Mouse (Mus musculus) neural tube, embryonic 10.5 days (tissue): Measurements from ENCODE around the gene Baiap3.
"Not testable (repeated sequence)": the region's sequence is repeated elsewhere in the genome, so short reads cannot be mapped to it uniquely, and the experiment has no call there.

Source experiments
- DNase-seq: peaks from one replicate; pipeline ENCODE4 v3.0.0-alpha.2; 2017; ENCODE audit warnings: low spot score; ENCODE audit errors: extremely low spot score

The Baiap3 gene

GRCm38 (mm10) chr17:25248033-25248750 is 8.0 kb downstream of the Baiap3 start:
- no peak for DNase-seq

DNA sequence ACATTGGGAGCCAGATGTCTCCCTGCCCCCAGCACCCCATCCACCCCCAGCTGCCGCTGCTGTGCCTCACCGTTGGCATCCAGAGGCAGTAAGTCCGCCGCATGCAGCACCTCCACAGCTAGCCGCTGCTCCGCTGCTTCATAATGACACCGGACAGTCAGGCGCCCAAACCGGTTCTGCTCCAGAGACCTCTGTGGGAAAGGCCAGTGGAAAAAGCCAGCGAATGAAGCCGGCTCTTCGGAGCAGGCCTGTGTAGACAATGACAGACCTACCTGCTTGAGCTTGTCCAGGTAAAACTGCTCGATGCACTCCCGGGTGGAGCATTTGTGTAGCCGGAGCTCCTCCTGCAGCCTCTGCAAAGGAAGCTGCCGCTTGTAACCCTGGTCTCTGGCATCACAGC is 11.9 kb downstream of the Baiap3 start:
- DNase-seq: no peak

- no peak for DNase-seq
These were observed 12.9 kb downstream of the Baiap3 start for GRCm38 (mm10) chr17:25243131-25243780.

DNA sequence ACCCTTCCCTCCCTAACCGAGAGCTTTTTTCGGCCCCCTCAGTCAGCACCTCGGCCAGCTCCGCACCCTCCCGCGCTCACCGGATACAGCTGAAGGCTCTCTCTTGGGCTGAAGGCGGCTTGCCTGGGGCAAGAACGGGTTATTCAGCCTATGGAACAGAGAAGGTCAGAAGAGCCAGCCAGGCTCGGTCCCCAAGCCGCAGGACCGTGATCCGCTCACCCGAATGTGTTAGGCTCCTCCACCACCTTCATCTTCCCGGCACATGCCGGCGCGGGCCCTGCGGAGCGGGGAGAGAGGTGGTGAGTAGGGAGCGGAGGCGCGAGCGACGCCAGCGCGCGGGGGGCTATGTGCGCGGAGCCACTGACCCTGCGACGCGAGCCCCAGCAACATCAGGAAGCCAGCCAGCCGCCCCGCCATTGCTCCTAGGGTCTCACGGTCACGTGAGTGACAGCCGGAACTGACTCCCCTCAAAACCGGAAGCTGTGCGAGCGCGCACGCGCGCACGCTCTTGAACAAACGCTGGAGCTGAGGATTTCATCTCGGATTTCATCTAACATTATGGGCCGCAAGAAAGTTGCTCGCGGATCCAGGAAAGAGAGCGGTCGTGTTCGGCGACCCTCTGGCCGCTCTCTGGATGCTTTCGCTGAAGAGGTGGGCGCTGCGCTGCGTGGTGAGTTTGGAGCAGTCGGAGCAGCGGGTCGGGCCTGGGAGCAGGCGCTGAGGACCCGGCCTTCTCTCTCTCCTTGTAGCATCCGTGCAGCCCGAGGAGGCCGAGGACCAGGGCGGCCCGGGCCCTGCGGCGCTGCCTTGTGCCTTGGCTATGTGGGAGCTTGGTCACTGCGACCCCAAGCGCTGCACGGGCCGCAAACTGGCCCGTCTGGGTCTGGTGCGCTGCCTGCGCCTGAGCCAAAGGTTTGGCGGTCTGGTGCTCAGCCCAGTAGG is 16.2 kb downstream of the Baiap3 start, which contains the start of the genes Gnptg and Tsr3:
Gnptg (minus strand) TSS at position 430 of the 942 bp plus-strand sequence.
Tsr3 (plus strand) TSS at position 476 of the 942 bp plus-strand sequence.
- peak; percentile 92 for DNase-seq

- DNase-seq: no peak
These were observed 20.5 kb downstream of the Baiap3 start for GRCm38 (mm10) chr17:25235635-25236034.

DNA sequence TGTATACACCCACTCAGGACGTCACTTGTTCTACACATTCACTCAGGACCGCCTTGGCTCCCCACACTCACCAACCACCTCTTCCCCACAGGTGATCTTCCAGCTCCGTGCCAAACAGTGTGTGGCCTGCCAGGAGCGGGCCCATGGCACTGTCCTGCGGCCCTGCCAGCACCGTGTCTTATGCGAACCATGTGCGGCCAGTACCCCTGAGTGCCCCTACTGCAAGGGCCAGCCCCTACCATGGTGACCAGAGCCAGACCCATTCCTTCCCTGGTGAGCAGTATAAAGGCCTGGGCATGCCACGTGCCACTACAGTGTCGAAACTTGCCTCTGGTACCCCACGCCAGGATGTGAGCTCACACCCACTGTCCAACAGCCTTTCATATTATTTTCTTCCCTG is 24.5 kb downstream of the Baiap3 start:
- DNase-seq: not testable (repeated sequence)

DNA sequence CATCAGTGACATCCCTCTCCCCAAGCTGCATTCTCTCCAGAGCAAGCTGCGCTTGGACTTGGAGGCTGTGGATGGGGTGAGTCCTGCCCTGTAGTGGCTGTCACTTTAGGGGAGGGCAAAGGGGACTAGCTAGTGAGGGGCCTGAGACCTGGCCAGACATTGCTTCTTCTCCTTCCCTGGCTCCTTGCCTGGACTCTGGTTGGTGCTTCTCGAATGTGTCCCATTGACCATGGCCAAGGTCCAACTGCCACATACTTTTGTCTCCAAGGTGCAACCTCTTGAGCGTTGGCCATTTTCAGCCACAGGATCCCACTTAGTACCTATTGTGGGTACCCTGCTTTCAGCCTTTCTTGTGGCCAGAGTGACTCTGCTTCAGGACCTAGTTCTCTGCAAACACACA is 25.5 kb downstream of the Baiap3 start:
- no peak for DNase-seq

DNA sequence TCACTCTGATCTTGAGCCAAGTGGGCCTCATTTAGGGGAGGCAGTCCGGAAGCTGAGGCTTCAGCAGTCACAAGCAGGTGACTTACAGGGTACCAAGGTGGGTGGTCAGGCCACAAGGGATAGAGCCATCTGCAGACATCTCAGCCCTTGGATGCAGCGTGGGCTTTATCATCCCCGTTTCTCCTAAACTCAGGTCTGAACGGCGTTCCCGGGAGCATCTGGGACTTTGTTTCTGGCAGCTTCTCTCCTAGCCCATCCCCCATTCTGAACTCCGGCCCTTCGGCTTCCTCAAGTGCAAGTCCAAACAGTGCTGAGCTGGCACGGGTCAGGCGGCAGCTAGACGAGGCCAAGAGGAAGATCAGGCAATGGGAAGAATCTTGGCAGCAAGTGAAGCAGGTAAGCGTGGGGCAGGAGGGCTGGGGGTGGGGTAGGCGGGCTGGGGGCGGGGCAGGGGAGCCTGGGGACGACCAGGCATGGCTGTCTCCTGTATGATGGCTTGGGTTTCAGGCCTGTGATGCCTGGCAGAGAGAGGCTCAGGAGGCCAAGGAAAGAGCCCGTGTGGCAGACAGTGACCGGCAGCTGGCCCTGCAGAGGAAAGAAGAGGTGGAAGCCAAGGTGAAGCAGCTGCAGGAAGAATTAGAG is 26.0 kb downstream of the Baiap3 start:
- not testable (repeated sequence) for DNase-seq

DNA sequence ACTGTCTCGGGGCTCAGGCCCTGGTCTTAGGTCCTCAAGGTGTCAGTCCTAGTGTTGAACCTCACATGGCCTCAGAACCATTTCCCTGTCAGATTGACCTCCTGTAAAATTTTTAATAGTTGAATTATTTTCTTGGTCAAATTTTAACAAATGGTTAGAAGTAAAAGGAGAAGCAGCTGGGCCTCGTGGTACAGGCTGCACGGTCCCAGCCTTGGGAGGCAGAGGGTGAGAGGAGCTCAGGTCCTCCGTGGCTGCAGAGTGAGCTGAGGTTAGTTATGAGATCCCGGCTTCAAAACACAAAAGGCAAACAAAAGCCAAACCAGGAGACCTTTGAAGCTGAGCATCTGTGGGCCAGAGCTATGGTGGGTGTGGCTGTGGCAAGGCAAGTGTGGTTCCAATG is 28.2 kb downstream of the Baiap3 start:
- DNase-seq: no peak

DNA sequence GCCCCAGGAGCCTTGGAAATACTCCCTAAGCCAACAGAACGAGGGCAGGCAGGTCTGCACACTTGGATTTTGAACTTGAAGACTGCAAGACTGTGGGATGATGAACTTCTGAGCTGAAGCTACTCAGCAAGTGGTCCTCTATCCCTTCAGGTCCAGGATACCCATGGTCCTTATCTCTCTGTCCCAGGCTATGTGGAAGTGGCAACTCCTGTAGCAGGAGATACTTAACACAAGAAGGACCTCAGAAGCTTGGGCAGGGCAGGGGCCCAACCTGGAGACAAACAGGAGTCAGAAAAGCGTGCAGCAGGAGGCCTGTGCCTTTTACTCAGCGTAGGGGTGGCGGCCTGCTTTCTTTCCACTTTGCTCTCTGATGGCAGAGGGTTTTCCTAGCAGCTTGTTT is 30.5 kb downstream of the Baiap3 start:
- DNase-seq: no peak

GRCm38 (mm10) chr17:25224586-25225222 is 31.5 kb downstream of the Baiap3 start:
- DNase-seq: no peak

- no peak for DNase-seq
These were observed 33.1 kb downstream of the Baiap3 start for GRCm38 (mm10) chr17:25222951-25223601.

DNA sequence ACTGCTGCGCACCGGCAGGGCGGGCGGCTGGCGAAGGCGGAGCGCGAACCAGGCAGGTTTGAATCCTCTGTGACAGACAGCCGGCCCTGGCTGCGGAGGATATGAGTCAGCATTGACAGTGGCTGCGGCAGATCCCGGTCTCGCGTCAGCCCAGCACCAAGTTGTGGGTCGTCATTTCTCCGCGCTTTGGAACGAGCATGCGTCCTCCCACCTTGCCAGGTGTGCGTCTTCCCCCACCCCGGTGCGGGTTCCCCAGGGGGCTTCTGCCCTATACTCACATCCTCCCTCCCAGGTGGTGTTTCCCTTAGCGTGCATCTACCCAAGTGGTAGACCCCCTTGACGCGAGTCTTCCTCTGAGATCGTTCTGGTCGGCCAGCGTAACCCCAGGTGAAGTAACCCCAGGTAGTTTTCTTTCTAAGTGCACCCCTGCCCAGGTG is 33.6 kb downstream of the Baiap3 start:
- DNase-seq: not testable (repeated sequence)

DNA sequence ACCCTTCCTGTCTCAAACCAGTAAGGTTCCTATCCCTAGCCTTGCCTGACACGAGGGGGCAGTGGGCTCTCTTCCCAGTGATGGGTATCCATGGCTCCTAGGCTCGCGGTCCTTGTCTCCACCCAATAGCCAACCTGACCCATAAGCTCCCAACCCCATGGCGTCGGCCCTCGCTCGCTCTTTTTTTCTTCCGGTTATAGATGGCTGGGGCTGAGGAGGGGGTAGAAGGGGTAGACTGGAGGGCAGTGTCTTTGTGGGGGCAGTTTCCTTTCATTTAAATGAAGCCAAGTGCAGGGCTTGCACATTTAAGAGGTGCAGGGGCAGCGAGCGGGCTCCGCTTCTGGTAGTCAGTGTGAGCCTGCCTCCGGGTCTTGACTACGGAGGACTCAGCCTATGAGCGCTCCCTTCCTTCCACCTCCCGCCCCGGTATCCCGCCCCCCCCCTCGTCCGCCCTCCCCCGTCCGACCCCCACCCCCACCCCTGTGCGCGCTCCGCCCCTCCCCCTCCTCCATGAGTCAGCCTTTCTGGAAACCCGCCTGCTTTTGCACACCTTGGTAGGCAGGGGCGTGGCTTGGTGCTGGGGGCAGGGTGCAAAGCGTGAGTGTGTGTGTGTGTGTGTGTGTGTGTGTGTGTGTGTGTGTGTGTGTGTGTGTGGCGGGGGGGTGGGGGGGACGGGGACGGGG is 34.2 kb downstream of the Baiap3 start:
- peak; percentile 59 for DNase-seq

- no peak for DNase-seq
These were observed 35.4 kb downstream of the Baiap3 start for GRCm38 (mm10) chr17:25220746-25221145.

- DNase-seq: no peak
These were observed 36.5 kb downstream of the Baiap3 start for GRCm38 (mm10) chr17:25219492-25220295.

GRCm38 (mm10) chr17:25218967-25219366 is 37.2 kb downstream of the Baiap3 start:
- DNase-seq: no peak

- DNase-seq: no peak
These were observed 40.7 kb downstream of the Baiap3 start for GRCm38 (mm10) chr17:25215431-25215830.

- DNase-seq: no peak
These were observed 44.5 kb downstream of the Baiap3 start for GRCm38 (mm10) chr17:25211705-25212104.
